Mouse (Mus musculus): ENCODE measurements around the gene Ppp1r14d. TPM values are rescaled to one million over a fixed set of nuclear protein-coding genes. Genes with fewer than 3 reads are reported as not detected.

Gene Ppp1r14d
- total RNA-seq (2014; rRNA removed; ENCODE audit: low replicate concordance) (not detected in 2 replicates), polyA plus RNA-seq (2015; fragmentation: Nextera tagmentation; extraction: Ambion mirVana) (not detected in 2 replicates)

- WGBS: 64% methylated on average over 6 of the region's 6 CpGs
- no peak within 1 kb of the TSS for H3K9ac ChIP-seq (replicated peaks; ENCODE audit: low read depth, low read length)
- ATAC-seq (ENCODE audit: insufficient read depth, low read depth) (no peak), DNase-seq (ENCODE audit: low spot score) (no peak)
- H3K4me2 ChIP-seq (ENCODE audit: low read depth, low read length): no peak within 1 kb of the TSS
- no peak within 1 kb of the TSS for H3K4me3 ChIP-seq (ENCODE audit: low read depth, low read length)
- no peaks in the 10 kb centered on the region for H3K9me3 ChIP-seq (replicated peaks; ENCODE audit: control insufficient read depth, low read length)
- no peaks in the 10 kb centered on the region for H3K36me3 ChIP-seq (replicated peaks; ENCODE audit: control insufficient read depth, insufficient read depth, low read length)
- TF ChIP-seq CTCF (IDR thresholded peaks at IDR 0.05; ENCODE audit: low read depth): no peak
- no peak for TF ChIP-seq EP300 (IDR thresholded peaks at IDR 0.05; ENCODE audit: low read depth)
- no peak within 1 kb of the TSS for H3K27ac ChIP-seq (ENCODE audit: low read depth)
- H3K4me1 ChIP-seq (ENCODE audit: control insufficient read depth, insufficient read depth): no peaks in the 10 kb centered on the region
- 0 out of 2 replicates have a peak, but pooled peaks cover 2% of the 10 kb centered on the region for H3K27me3 ChIP-seq (ENCODE audit: control insufficient read depth, insufficient read depth, low read length)
Observed at GRCm38 (mm10) chr2:119229775-119230704, at the start of gene Ppp1r14d. TSS of gene Ppp1r14d (minus strand) at chr2:119229906.

DNA sequence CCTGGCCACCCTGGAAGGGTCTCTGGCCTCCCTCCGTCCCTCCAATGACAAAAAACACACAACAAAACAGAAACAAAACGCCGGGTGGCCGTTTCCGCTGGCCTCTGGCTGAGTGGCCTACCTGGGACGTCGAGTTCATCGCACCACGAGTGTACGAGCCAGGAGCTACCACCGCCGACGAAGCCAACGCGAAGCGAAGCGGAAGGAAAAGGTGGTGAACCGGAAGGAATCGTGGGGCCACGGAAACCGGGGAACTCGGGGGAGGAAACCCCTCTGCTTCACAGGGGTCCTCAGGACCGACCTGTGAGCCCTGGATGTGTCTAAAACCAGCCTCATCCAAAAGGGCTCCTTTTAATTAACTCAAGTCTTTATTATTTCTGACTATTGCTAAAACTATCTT, 48.1 kb upstream of the Ppp1r14d start:
- no peak overlapping the region for H3K4me3 ChIP-seq (ENCODE audit: low read depth, low read length)

GRCm38 (mm10) chr2:119276926-119277325, 47.2 kb upstream of the Ppp1r14d start:
- Histone ChIP-seq H3K4me1 (ENCODE audit: control insufficient read depth, insufficient read depth) (no peaks in the 10 kb centered on the region), H3K36me3 (replicated peaks; ENCODE audit: control insufficient read depth, insufficient read depth, low read length) (no peaks in the 10 kb centered on the region), H3K4me2 (ENCODE audit: low read depth, low read length) (no peak overlapping the region), H3K9ac (replicated peaks; ENCODE audit: low read depth, low read length) (no peak overlapping the region), H3K27ac (ENCODE audit: low read depth) (no peak overlapping the region), H3K27me3 (ENCODE audit: control insufficient read depth, insufficient read depth, low read length) (no peaks in the 10 kb centered on the region), H3K4me3 (ENCODE audit: low read depth, low read length) (no peak overlapping the region), H3K9me3 (replicated peaks; ENCODE audit: control insufficient read depth, low read length) (no peaks in the 10 kb centered on the region)
- TF ChIP-seq EP300 (IDR thresholded peaks at IDR 0.05; ENCODE audit: low read depth) (no peak), CTCF (IDR thresholded peaks at IDR 0.05; ENCODE audit: low read depth) (no peak)
- no peak for ATAC-seq (ENCODE audit: insufficient read depth, low read depth)
- no peak for DNase-seq (ENCODE audit: low spot score)
- WGBS: 64% methylated on average over 7 of the region's 7 CpGs

More for the DNA sequence above, 48.1 kb upstream of the Ppp1r14d start:
- Histone ChIP-seq H3K9ac (replicated peaks; ENCODE audit: low read depth, low read length) (no peak overlapping the region), H3K4me1 (ENCODE audit: control insufficient read depth, insufficient read depth) (no peaks in the 10 kb centered on the region), H3K4me2 (ENCODE audit: low read depth, low read length) (no peak overlapping the region), H3K27me3 (ENCODE audit: control insufficient read depth, insufficient read depth, low read length) (no peaks in the 10 kb centered on the region), H3K27ac (ENCODE audit: low read depth) (no peak overlapping the region), H3K9me3 (replicated peaks; ENCODE audit: control insufficient read depth, low read length) (no peaks in the 10 kb centered on the region), H3K36me3 (replicated peaks; ENCODE audit: control insufficient read depth, insufficient read depth, low read length) (no peaks in the 10 kb centered on the region)
- 89% methylated on average over 23 of the region's 23 CpGs for WGBS
- TF ChIP-seq CTCF (IDR thresholded peaks at IDR 0.05; ENCODE audit: low read depth) (no peak), EP300 (IDR thresholded peaks at IDR 0.05; ENCODE audit: low read depth) (no peak)
- ATAC-seq (ENCODE audit: insufficient read depth, low read depth): no peak
- no peak for DNase-seq (ENCODE audit: low spot score)

DNA sequence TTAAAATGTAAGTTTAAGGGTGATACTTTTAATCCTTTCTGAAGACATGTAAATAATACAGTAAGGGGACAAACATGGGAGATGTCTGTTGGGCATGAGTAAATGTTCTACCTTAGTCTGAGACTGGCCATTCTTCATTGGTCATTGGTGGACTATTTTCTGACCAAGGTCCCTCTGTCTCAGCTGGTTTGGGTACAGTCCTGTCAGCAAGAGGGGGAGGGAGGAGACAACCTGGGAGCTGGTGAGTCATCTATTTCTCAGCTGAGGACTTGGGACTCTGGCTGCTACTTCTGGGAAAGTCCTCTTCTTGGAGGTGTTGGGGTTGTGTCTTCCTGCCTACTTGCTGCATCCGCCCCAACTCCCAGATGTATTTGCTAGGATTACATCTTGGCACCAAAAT, 44.4 kb upstream of the Ppp1r14d start:
- ATAC-seq (ENCODE audit: insufficient read depth, low read depth) (no peak), DNase-seq (ENCODE audit: low spot score) (no peak)
- WGBS: 72% methylated on average over 1 of the region's 1 CpGs
- H3K36me3 ChIP-seq (replicated peaks; ENCODE audit: control insufficient read depth, insufficient read depth, low read length): no peaks in the 10 kb centered on the region
- TF ChIP-seq CTCF (IDR thresholded peaks at IDR 0.05; ENCODE audit: low read depth) (no peak), EP300 (IDR thresholded peaks at IDR 0.05; ENCODE audit: low read depth) (no peak)
- no peak overlapping the region for H3K9ac ChIP-seq (replicated peaks; ENCODE audit: low read depth, low read length)
- no peak overlapping the region for H3K4me3 ChIP-seq (ENCODE audit: low read depth, low read length)
- peaks cover 6% of the 10 kb centered on the region; the same call in 1 of the 2 replicates for H3K4me1 ChIP-seq (ENCODE audit: control insufficient read depth, insufficient read depth)
- peaks cover 17% of the 10 kb centered on the region; the same call in 1 of the 2 replicates for H3K27me3 ChIP-seq (ENCODE audit: control insufficient read depth, insufficient read depth, low read length)
- H3K9me3 ChIP-seq (replicated peaks; ENCODE audit: control insufficient read depth, low read length): no peaks in the 10 kb centered on the region
- no peak overlapping the region for H3K4me2 ChIP-seq (ENCODE audit: low read depth, low read length)
- H3K27ac ChIP-seq (ENCODE audit: low read depth): no peak overlapping the region

GRCm38 (mm10) chr2:119270643-119271331, 41.1 kb upstream of the Ppp1r14d start, which contains the start of gene Rhov:
TSS of gene Rhov (minus strand) at chr2:119271272.
- H3K27ac ChIP-seq (ENCODE audit: low read depth): no peak within 1 kb of the TSS
- TF ChIP-seq CTCF (IDR thresholded peaks at IDR 0.05; ENCODE audit: low read depth) (0 out of 2 replicates have a peak, but pooled peaks have one; percentile 7), EP300 (IDR thresholded peaks at IDR 0.05; ENCODE audit: low read depth) (no peak)
- H3K4me2 ChIP-seq (ENCODE audit: low read depth, low read length): peak within 1 kb of the TSS; percentile 96
- H3K4me1 ChIP-seq (ENCODE audit: control insufficient read depth, insufficient read depth): peaks cover 6% of the 10 kb centered on the region; the same call in 1 of the 2 replicates
- H3K36me3 ChIP-seq (replicated peaks; ENCODE audit: control insufficient read depth, insufficient read depth, low read length): no peaks in the 10 kb centered on the region
- ATAC-seq (ENCODE audit: insufficient read depth, low read depth): peak; percentile 67
- H3K27me3 ChIP-seq (ENCODE audit: control insufficient read depth, insufficient read depth, low read length): peaks cover 20% of the 10 kb centered on the region; the same call in 1 of the 2 replicates
- H3K4me3 ChIP-seq (ENCODE audit: low read depth, low read length): peak within 1 kb of the TSS; percentile 60
- peak within 1 kb of the TSS; percentile 57; the same call in 1 of the 2 replicates for H3K9ac ChIP-seq (replicated peaks; ENCODE audit: low read depth, low read length)
- WGBS: 2% methylated on average over 48 of the region's 49 CpGs
- H3K9me3 ChIP-seq (replicated peaks; ENCODE audit: control insufficient read depth, low read length): no peaks in the 10 kb centered on the region
- peak; percentile 30 for DNase-seq (ENCODE audit: low spot score)
